Mouse (Mus musculus) adipose tissue, adult 10 weeks (tissue): ENCODE data around the gene Edc3. TPM values are rescaled to one million over a fixed set of nuclear protein-coding genes. Genes with fewer than 3 reads are reported as not detected.

Experiments
- polyA plus RNA-seq: library from polyadenylated mRNA; stranded (reverse); fragments of 350-450 nt; fragmentation: Illumina TruSeq; extraction: RNeasy Lipid Tissue Mini Kit (QIAGEN cat#74804); gene quantifications from one replicate; pipeline ENCODE4 v1.2.3, GENCODE M21; 2014; ENCODE audit warnings: low read depth, low replicate concordance

Gene Edc3
- polyA plus RNA-seq: 11.7 TPM

GRCm38 (mm10) chr9:57708068-57708719 is at the start of gene Edc3:
Gene Edc3, plus strand, starts transcription at chr9:57708540.

GRCm38 (mm10) chr9:57683520-57683919 is 24.8 kb upstream of the Edc3 start, which contains the start of gene Cyp1a2:
Gene Cyp1a2, minus strand, starts transcription at chr9:57683703.

DNA sequence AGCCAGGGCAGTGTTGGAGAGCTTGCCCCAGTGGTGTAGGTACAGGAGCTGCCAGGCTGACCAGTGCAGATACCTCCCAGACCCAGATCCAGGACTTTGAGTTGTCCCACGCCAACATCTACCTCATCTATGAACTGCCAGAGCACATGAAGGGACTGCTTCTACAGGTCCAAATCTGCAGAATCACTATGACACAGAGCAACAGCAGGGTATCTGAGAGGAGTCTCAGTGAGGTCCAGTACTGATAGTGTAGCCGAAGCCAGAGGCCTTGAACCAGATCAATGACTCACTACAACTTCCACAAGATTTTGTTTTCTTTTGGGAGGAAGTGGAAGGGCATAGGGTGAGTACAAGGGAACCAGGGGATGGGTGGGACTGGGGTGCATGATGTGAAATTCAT is 20.6 kb upstream of the Edc3 start, which contains the start of gene Cyp1a1:
TSS of gene Cyp1a1 (plus strand) at position 178 of the 400 bp plus-strand sequence.

GRCm38 (mm10) chr9:57765364-57766351 is 57.3 kb downstream of the Edc3 start, which contains the start of gene Clk3:
Gene Clk3, minus strand, starts transcription at chr9:57765860.

Other genes with a start within 250 kb of the Edc3 start
- gene Scamp5, start 240.5 kb upstream of the Edc3 start, polyA plus RNA-seq: 30.8 TPM
- gene Rpp25, start 204.5 kb upstream of the Edc3 start, polyA plus RNA-seq: 1.0 TPM
- 235 TPM for gene Cox5a, start 187.3 kb upstream of the Edc3 start, polyA plus RNA-seq
- 15.9 TPM for gene Fam219b, start 171.0 kb upstream of the Edc3 start, polyA plus RNA-seq
- 43.3 TPM for gene Mpi, start 155.8 kb upstream of the Edc3 start, polyA plus RNA-seq
- gene Scamp2, start 147.6 kb upstream of the Edc3 start, polyA plus RNA-seq: 70.5 TPM
- 35.0 TPM for gene Ulk3, start 119.1 kb upstream of the Edc3 start, polyA plus RNA-seq
- not detected for gene Cplx3, start 102.3 kb upstream of the Edc3 start, polyA plus RNA-seq
- gene Lman1l, start 87.8 kb upstream of the Edc3 start, polyA plus RNA-seq: not detected
- 57.5 TPM for gene Csk, start 54.9 kb upstream of the Edc3 start, polyA plus RNA-seq
- not detected for gene Cyp1a2, start 24.8 kb upstream of the Edc3 start, polyA plus RNA-seq
- 1.9 TPM for gene Cyp1a1, start 20.6 kb upstream of the Edc3 start, polyA plus RNA-seq
- 57.8 TPM for gene Clk3, start 57.3 kb downstream of the Edc3 start, polyA plus RNA-seq
- gene Arid3b, start 128.3 kb downstream of the Edc3 start, polyA plus RNA-seq: 4.5 TPM
- gene Ubl7, start 202.4 kb downstream of the Edc3 start, polyA plus RNA-seq: 68.0 TPM
- 24.3 TPM for gene Sema7a, start 231.6 kb downstream of the Edc3 start, polyA plus RNA-seq